Comparison of ENCODE assay signal across 12 mouse cellular contexts in the genomic region with DNA sequence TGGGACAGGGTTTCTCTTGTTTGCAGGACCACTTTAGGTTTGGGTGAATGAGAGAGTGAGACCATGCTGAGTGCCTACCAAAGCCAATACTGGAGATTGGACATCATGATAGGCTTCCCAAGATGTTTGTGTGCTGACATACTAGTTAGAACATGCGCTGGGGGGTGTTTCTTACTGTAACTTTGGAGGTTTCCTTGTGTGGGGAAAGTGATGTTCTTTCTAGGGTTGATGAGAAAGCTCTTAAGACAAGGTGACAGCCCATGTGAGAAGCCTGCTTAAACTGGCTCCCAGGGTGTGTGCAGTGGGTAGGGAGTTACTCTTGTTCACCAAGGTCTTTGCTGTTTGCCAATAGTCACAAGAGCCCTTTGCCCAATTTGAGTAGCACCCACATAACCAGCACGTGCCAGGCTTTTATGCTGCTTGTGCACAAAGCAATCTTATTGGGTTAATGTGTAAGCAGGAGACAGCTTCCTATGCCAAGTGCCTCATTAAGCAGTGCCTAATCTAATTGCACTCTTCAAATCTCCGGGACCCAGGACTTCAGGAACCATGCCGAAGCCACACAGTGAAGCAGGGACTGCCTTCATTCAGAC. TPM values are rescaled to one million over a fixed set of nuclear protein-coding genes. Genes with fewer than 3 reads are reported as not detected.
A peak's percentile ranks its signal among the peaks of the same experiment; 100 is the strongest.
DNase-seq lines count a peak whose midpoint lies in the region; ATAC-seq and TF ChIP-seq lines count a peak whose summit lies in the region.
"Had no signal": no experiment of that assay in that cellular context is flagged by ENCODE, and none has a peak within 500 bp of the region (broad histone marks: within the 10 kb centered on the region; RNA-seq: fewer than 3 reads in every experiment).

No protein-coding gene starts in this region.

- peaks cover 74% of the 10 kb centered on the region for H3K4me1 ChIP-seq in heart, embryonic 16.5 days (ENCODE audit: control insufficient read depth, insufficient read depth, low read length)
- peaks cover 93% of the 10 kb centered on the region for H3K4me1 ChIP-seq in E14TG2a.4 (replicated peaks; ENCODE audit: low read depth, low read length)

- peaks cover 53% of the 10 kb centered on the region for H3K36me3 ChIP-seq in heart, embryonic 16.5 days (ENCODE audit: control insufficient read depth, insufficient read depth)
- H3K36me3 ChIP-seq in E14TG2a.4 (ENCODE audit: insufficient read depth, low read length): peaks cover 99% of the 10 kb centered on the region

- 0 out of 2 replicates have a peak overlapping the region, but pooled peaks have one; percentile 12 for H3K9ac ChIP-seq in heart, embryonic 16.5 days (ENCODE audit: low read length)
- H3K9ac ChIP-seq: liver, embryonic 15.5 days; midbrain, embryonic 13.5 days had no signal

- no peaks in the 10 kb centered on the region for H3K27me3 ChIP-seq in heart, embryonic 16.5 days (ENCODE audit: control insufficient read depth, insufficient read depth, low read length)
- H3K27me3 ChIP-seq in E14TG2a.4 (ENCODE audit: insufficient read depth, low read length): no peaks in the 10 kb centered on the region
- H3K27me3 ChIP-seq: midbrain, embryonic 13.5 days had no signal

- H3K9me3 ChIP-seq in heart, embryonic 16.5 days (replicated peaks; ENCODE audit: control insufficient read depth, low read length): no peaks in the 10 kb centered on the region
- no peaks in the 10 kb centered on the region for H3K9me3 ChIP-seq in E14TG2a.4 (ENCODE audit: low read length)
- H3K9me3 ChIP-seq: liver, embryonic 15.5 days; midbrain, embryonic 13.5 days had no signal

- no peak for TF ChIP-seq CTCF in E14TG2a.4 (conservative IDR thresholded peaks at IDR 0.05; ENCODE audit: low read length)

- DNase-seq in heart, adult 9 months (ENCODE audit: low spot score in 2 of 2): no peak
- DNase-seq in MN1 (ENCODE audit: low spot score): peak; percentile 66
- peak; percentile 43 for DNase-seq in kidney, postnatal 10 days
- DNase-seq in cerebellum, postnatal 4 days (ENCODE audit: low spot score in 2 of 2): no peak
- DNase-seq in embryo, embryonic 10 days (ENCODE audit: low spot score): no peak
- DNase-seq in retina, embryonic 14.5 days (ENCODE audit: low spot score): no peak
- DNase-seq: thymus, adult 18-20 months had no signal

- 65% methylated on average over 4 of the region's 4 CpGs for WGBS in heart, embryonic 16.5 days

- H3K4me3 ChIP-seq in heart, embryonic 16.5 days (ENCODE audit: low read length): no peak overlapping the region
- peak overlapping the region; percentile 67 for H3K4me3 ChIP-seq in E14TG2a.4 (replicated peaks; ENCODE audit: low read length)
- H3K4me3 ChIP-seq: liver, embryonic 15.5 days; midbrain, embryonic 13.5 days had no signal

- ATAC-seq in heart, embryonic 16.5 days (replicated peaks; ENCODE audit: extremely low read depth, insufficient read depth, low FRiP score): no peak
- ATAC-seq: midbrain, embryonic 13.5 days had no signal

- H3K4me2 ChIP-seq in heart, embryonic 16.5 days (ENCODE audit: low read depth, low read length): no peak overlapping the region
- H3K4me2 ChIP-seq: liver, embryonic 15.5 days; midbrain, embryonic 13.5 days had no signal

- peak overlapping the region; percentile 71 for H3K27ac ChIP-seq in heart, embryonic 16.5 days (ENCODE audit: low read length)
- H3K27ac ChIP-seq: kidney, postnatal 0 days; liver, embryonic 15.5 days; midbrain, embryonic 13.5 days had no signal

RNA-seq across cellular contexts. Expression of a gene that starts 8.6 kb away (rescaled TPM):
- 1,977 and 2,080 TPM in 2 replicates for polyA plus RNA-seq in heart, embryonic 16.5 days (2015; fragmentation: Nextera tagmentation; extraction: Ambion mirVana)

RNA-seq across cellular contexts. Expression of a gene that starts 15.2 kb away (rescaled TPM):
- 0.34 and 1.6 TPM in 2 replicates for polyA plus RNA-seq in heart, embryonic 16.5 days (2015; fragmentation: Nextera tagmentation; extraction: Ambion mirVana)

RNA-seq across cellular contexts. Expression of a gene that starts 47.7 kb away (rescaled TPM):
- polyA plus RNA-seq in heart, embryonic 16.5 days (2015; fragmentation: Nextera tagmentation; extraction: Ambion mirVana): 21.1 and 24.1 TPM in 2 replicates

Comparison
In these comparisons a context has a peak if more than half of its experiments do, and no peak if none do; other contexts are left out.
1. DNase-seq: peak in MN1 (single experiment) and kidney, postnatal 10 days (single experiment); none in heart, adult 9 months (0 of 2), cerebellum, postnatal 4 days (0 of 2), embryo, embryonic 10 days (single experiment) and retina, embryonic 14.5 days (single experiment).